9 mouse cellular contexts compared by ENCODE assay signal in the genomic region with DNA sequence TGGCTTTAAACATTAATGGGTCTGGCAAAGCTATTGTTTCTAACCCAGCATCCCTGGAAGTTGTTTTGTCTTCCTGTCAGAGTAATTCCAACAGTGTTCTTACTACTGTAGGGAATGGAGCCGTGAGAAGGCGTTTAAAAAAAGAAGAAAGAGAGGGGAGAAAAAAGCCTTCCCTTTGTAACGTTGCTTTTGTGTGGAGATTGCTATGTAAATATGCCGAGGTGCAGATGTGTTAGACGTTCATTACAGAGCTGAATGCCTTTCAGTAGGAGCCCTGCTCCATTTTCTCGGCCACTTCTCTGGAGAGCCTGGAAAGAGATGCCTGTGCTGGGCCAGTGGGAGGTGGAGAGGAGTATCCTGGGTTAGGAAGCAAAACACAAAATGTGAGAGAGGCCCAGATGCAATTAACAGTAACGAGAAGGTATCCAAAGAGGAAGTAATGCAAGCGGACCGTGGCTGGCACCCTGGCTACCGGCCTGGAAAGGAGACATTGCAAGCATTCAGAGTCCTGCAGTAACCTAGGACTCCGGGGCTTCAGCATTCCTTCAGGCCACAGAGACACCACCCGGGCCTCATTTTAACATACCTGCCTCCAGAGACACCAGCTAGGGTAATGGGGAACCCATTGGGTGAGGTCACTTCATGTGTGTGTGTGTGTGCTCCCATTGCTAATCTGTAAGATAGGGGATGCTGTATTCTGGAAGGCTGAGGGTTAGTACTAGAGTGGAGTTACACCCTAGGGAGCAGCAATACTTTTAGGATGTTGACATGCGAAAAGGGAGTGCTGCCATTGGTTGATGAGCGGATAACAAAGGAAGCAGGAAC. TPM values are rescaled to one million over a fixed set of nuclear protein-coding genes. Genes with fewer than 3 reads are reported as not detected.
A peak's percentile ranks its signal among the peaks of the same experiment; 100 is the strongest.
DNase-seq lines count a peak whose midpoint lies in the region; ATAC-seq and TF ChIP-seq lines count a peak whose summit lies in the region.
"Had no signal": no experiment of that assay in that cellular context is flagged by ENCODE, and none has a peak within 500 bp of the region (broad histone marks: within the 10 kb centered on the region; RNA-seq: fewer than 3 reads in every experiment).

No protein-coding gene starts in this region.

- no peak overlapping the region for H3K4me2 ChIP-seq in lung, embryonic 14.5 days
- no peak overlapping the region for H3K4me2 ChIP-seq in embryonic facial prominence, embryonic 15.5 days (replicated peaks)
- H3K4me2 ChIP-seq in limb, embryonic 14.5 days (replicated peaks; ENCODE audit: low read depth, low read length, severe bottlenecking) = no peak overlapping the region

- no peak overlapping the region for H3K9ac ChIP-seq in lung, embryonic 14.5 days
- H3K9ac ChIP-seq in embryonic facial prominence, embryonic 15.5 days = no peak overlapping the region
- no peak overlapping the region for H3K9ac ChIP-seq in limb, embryonic 14.5 days (ENCODE audit: low read depth, low read length, severe bottlenecking)

- H3K36me3 ChIP-seq in lung, embryonic 14.5 days (ENCODE audit: insufficient read depth) = no peaks in the 10 kb centered on the region
- no peaks in the 10 kb centered on the region for H3K36me3 ChIP-seq in embryonic facial prominence, embryonic 15.5 days
- H3K36me3 ChIP-seq in limb, embryonic 14.5 days (ENCODE audit: control insufficient read depth, insufficient read depth, low read length) = no peaks in the 10 kb centered on the region
- no peaks in the 10 kb centered on the region for H3K36me3 ChIP-seq in splenic B cell, adult 2 months (ENCODE audit: control insufficient read depth, insufficient read depth, low read length, poor library complexity, severe bottlenecking)

- H3K4me3 ChIP-seq in lung, embryonic 14.5 days (ENCODE audit: low read depth, low read length) = no peak overlapping the region
- H3K4me3 ChIP-seq in embryonic facial prominence, embryonic 15.5 days (replicated peaks) = no peak overlapping the region
- H3K4me3 ChIP-seq in limb, embryonic 14.5 days (replicated peaks; ENCODE audit: low read length) = no peak overlapping the region
- H3K4me3 ChIP-seq: myocyte had no signal

- TF ChIP-seq CTCF in lung, embryonic 14.5 days (IDR thresholded peaks at IDR 0.05; ENCODE audit: low read depth) = no peak

- ATAC-seq in lung, embryonic 14.5 days (ENCODE audit: insufficient read depth) = no peak
- no peak for ATAC-seq in embryonic facial prominence, embryonic 15.5 days (ENCODE audit: insufficient number of reproducible peaks, low FRiP score, low TSS enrichment, low read depth)
- ATAC-seq in limb, embryonic 14.5 days (ENCODE audit: low FRiP score, low read depth) = no peak

- H3K9me3 ChIP-seq in lung, embryonic 14.5 days (ENCODE audit: low read depth, low read length) = no peaks in the 10 kb centered on the region
- no peaks in the 10 kb centered on the region for H3K9me3 ChIP-seq in embryonic facial prominence, embryonic 15.5 days (replicated peaks)
- no peaks in the 10 kb centered on the region for H3K9me3 ChIP-seq in limb, embryonic 14.5 days (ENCODE audit: control insufficient read depth, low read length)

- 29% methylated on average over 14 of the region's 14 CpGs for WGBS in lung, embryonic 14.5 days
- WGBS in embryonic facial prominence, embryonic 15.5 days = 22% methylated on average over 14 of the region's 14 CpGs
- 23% methylated on average over 14 of the region's 14 CpGs for WGBS in limb, embryonic 14.5 days

- 0 out of 2 replicates have a peak overlapping the region, but pooled peaks have one; percentile 22 for H3K27ac ChIP-seq in lung, embryonic 14.5 days (ENCODE audit: low read depth)
- peak overlapping the region; percentile 68 for H3K27ac ChIP-seq in embryonic facial prominence, embryonic 15.5 days (replicated peaks)
- H3K27ac ChIP-seq in limb, embryonic 14.5 days (replicated peaks; ENCODE audit: low read depth, low read length) = 0 out of 2 replicates have a peak overlapping the region, but pooled peaks have one; percentile 6

- DNase-seq in lung, embryonic 14.5 days = no peak
- no peak for DNase-seq in lung, adult 18-20 months
- no peak for DNase-seq in limb, embryonic 14.5 days (ENCODE audit: low spot score)
- peak; percentile 58 for DNase-seq in splenic B cell, adult 2 months (ENCODE audit: low read depth, low spot score)
- no peak for DNase-seq in urinary bladder, postnatal 10 days (ENCODE audit: low spot score)
- DNase-seq in frontal cortex, postnatal 10 days (ENCODE audit: low spot score in 2 of 2) = no peak
- DNase-seq in layer of hippocampus, postnatal 10 days (ENCODE audit: low spot score in 2 of 2) = no peak

- TF ChIP-seq POLR2A in limb, embryonic 14.5 days (IDR thresholded peaks at IDR 0.05; ENCODE audit: borderline replicate concordance, extremely low read depth, insufficient read depth, insufficient read length) = no peak

- H3K4me1 ChIP-seq in lung, embryonic 14.5 days (ENCODE audit: insufficient read depth) = peaks cover 6% of the 10 kb centered on the region; the same call in 1 of the 2 replicates
- H3K4me1 ChIP-seq in embryonic facial prominence, embryonic 15.5 days = peaks cover 28% of the 10 kb centered on the region
- peaks cover 21% of the 10 kb centered on the region for H3K4me1 ChIP-seq in limb, embryonic 14.5 days (ENCODE audit: control insufficient read depth, insufficient read depth, low read length)

- H3K27me3 ChIP-seq in lung, embryonic 14.5 days (ENCODE audit: insufficient read depth, low read length) = peaks cover 5% of the 10 kb centered on the region; the same call in 1 of the 2 replicates
- no peaks in the 10 kb centered on the region for H3K27me3 ChIP-seq in embryonic facial prominence, embryonic 15.5 days
- peaks cover 8% of the 10 kb centered on the region; the same call in 1 of the 2 replicates for H3K27me3 ChIP-seq in limb, embryonic 14.5 days (ENCODE audit: control insufficient read depth, insufficient read depth, low read length)
- H3K27me3 ChIP-seq in splenic B cell, adult 2 months (ENCODE audit: control insufficient read depth, insufficient read depth, low read length, poor library complexity, severe bottlenecking) = no peaks in the 10 kb centered on the region

RNA-seq across cellular contexts. Expression of a gene that starts 3.0 kb away (rescaled TPM):
- 2.4 and 2.6 TPM in 2 replicates for polyA plus RNA-seq in lung, embryonic 14.5 days (2014; fragmentation: Nextera tagmentation; extraction: Ambion mirVana)
- 5.6 and 7.1 TPM in 2 replicates for polyA plus RNA-seq in embryonic facial prominence, embryonic 15.5 days (2015; fragmentation: Nextera tagmentation; extraction: Ambion mirVana)
- 3.6 and 4.7 TPM in 2 replicates for polyA plus RNA-seq in limb, embryonic 14.5 days (2012; rRNA removed)
- 1.9 and 3.2 TPM in 2 replicates for polyA plus RNA-seq in limb, embryonic 14.5 days (2014; fragmentation: Nextera tagmentation; extraction: Ambion mirVana)
- 10 to 100 TPM; 19.1 to 19.4 TPM for total RNA-seq in layer of hippocampus, postnatal 10 days (2021)

RNA-seq across cellular contexts. Expression of a gene that starts 21.2 kb away (rescaled TPM):
- polyA plus RNA-seq in lung, embryonic 14.5 days (2014; fragmentation: Nextera tagmentation; extraction: Ambion mirVana) = 4.4 and 4.5 TPM in 2 replicates
- 6.6 and 7.0 TPM in 2 replicates for polyA plus RNA-seq in embryonic facial prominence, embryonic 15.5 days (2015; fragmentation: Nextera tagmentation; extraction: Ambion mirVana)
- polyA plus RNA-seq in limb, embryonic 14.5 days (2012; rRNA removed) = 1.5 and 1.9 TPM in 2 replicates
- 4.6 and 4.9 TPM in 2 replicates for polyA plus RNA-seq in limb, embryonic 14.5 days (2014; fragmentation: Nextera tagmentation; extraction: Ambion mirVana)
- 10 to 100 TPM; 21.1 to 23.0 TPM for total RNA-seq in layer of hippocampus, postnatal 10 days (2021)

RNA-seq across cellular contexts. Expression of a gene that starts 45.0 kb away (rescaled TPM):
- polyA plus RNA-seq in lung, embryonic 14.5 days (2014; fragmentation: Nextera tagmentation; extraction: Ambion mirVana) = 13.6 and 15.6 TPM in 2 replicates
- 16.1 and 16.7 TPM in 2 replicates for polyA plus RNA-seq in embryonic facial prominence, embryonic 15.5 days (2015; fragmentation: Nextera tagmentation; extraction: Ambion mirVana)
- 13.9 and 15.0 TPM in 2 replicates for polyA plus RNA-seq in limb, embryonic 14.5 days (2012; rRNA removed)
- polyA plus RNA-seq in limb, embryonic 14.5 days (2014; fragmentation: Nextera tagmentation; extraction: Ambion mirVana) = 13.2 TPM in 2 replicates
- total RNA-seq in layer of hippocampus, postnatal 10 days (2021) = 10 to 100 TPM; 36.3 to 37.1 TPM

RNA-seq across cellular contexts. Expression of a gene that starts 49.1 kb away (rescaled TPM):
- 39.2 and 40.9 TPM in 2 replicates for polyA plus RNA-seq in lung, embryonic 14.5 days (2014; fragmentation: Nextera tagmentation; extraction: Ambion mirVana)
- 17.3 and 17.5 TPM in 2 replicates for polyA plus RNA-seq in embryonic facial prominence, embryonic 15.5 days (2015; fragmentation: Nextera tagmentation; extraction: Ambion mirVana)
- polyA plus RNA-seq in limb, embryonic 14.5 days (2012; rRNA removed) = 19.7 and 19.9 TPM in 2 replicates
- 18.8 and 19.1 TPM in 2 replicates for polyA plus RNA-seq in limb, embryonic 14.5 days (2014; fragmentation: Nextera tagmentation; extraction: Ambion mirVana)
- total RNA-seq in layer of hippocampus, postnatal 10 days (2021) = 1 to 10 TPM; 3.6 to 4.4 TPM

Comparison
In these comparisons a context has a peak if more than half of its experiments do, and no peak if none do; other contexts are left out.
1. H3K27ac ChIP-seq: peak in every context shown above with its lines; median percentile 68 in embryonic facial prominence, embryonic 15.5 days; 22 in lung, embryonic 14.5 days; 6 in limb, embryonic 14.5 days.